Mouse (Mus musculus) midbrain, postnatal 0 days (tissue): ENCODE measurements at regions not wholly inside any gene's neighbourhood (a gene's known extent, or its start where the extent isn't known, plus 50 kb on each side); places are given as distances from the start of the nearest gene placed in this dataset.

Source experiments
- ATAC-seq: fragments of 200-750 bp; cut with Nextera tagmentation; 2 replicates; pipeline ENCODE4 v1.8.0; 2017; ENCODE audit warnings: moderate number of reproducible peaks, mild to moderate bottlenecking, moderate TSS enrichment, moderate library complexity; ENCODE audit not compliant: low FRiP score
- DNase-seq: peaks from one replicate; pipeline ENCODE4 v3.0.0-alpha.2; 2015; ENCODE audit warnings: low spot score
- H3K27ac ChIP-seq: fragments of 300-500 bp; sonication (generic); 2 replicates; pipeline ENCODE4 v1.5.1; 2014; ENCODE audit warnings: low read depth, mild to moderate bottlenecking, low read length, mixed read lengths
- H3K27me3 ChIP-seq: fragments of 300-500 bp; sonication (generic); 2 replicates; pipeline ENCODE4 v1.6.1; 2014; ENCODE audit warnings: low read length, control low read depth, mixed read lengths; ENCODE audit not compliant: insufficient read depth
- H3K36me3 ChIP-seq: fragments of 300-500 bp; sonication (generic); 2 replicates; pipeline ENCODE4 v1.6.1; 2014; ENCODE audit warnings: low read length, control low read depth, mixed read lengths; ENCODE audit not compliant: insufficient read depth
- H3K4me1 ChIP-seq: fragments of 300-500 bp; sonication (generic); 2 replicates; pipeline ENCODE4 v1.6.1; 2014; ENCODE audit warnings: mild to moderate bottlenecking, control low read depth, antibody characterized with exemption, low read length, mixed read lengths; ENCODE audit not compliant: insufficient read depth
- H3K4me2 ChIP-seq: fragments of 300-500 bp; sonication (generic); 2 replicates; pipeline ENCODE4 v1.6.1; 2014; ENCODE audit warnings: low read depth, mild to moderate bottlenecking, low read length, mixed read lengths; ENCODE audit not compliant: poor library complexity, severe bottlenecking
- H3K4me3 ChIP-seq: fragments of 300-500 bp; sonication (generic); 2 replicates; pipeline ENCODE4 v1.5.1; 2014; ENCODE audit warnings: low read depth, mild to moderate bottlenecking, low read length, moderate library complexity
- H3K9ac ChIP-seq: fragments of 300-500 bp; sonication (generic); replicated peaks from 2 replicates; pipeline ENCODE4 v1.6.1; 2014; ENCODE audit warnings: mild to moderate bottlenecking, low read length, moderate library complexity, mixed read lengths; ENCODE audit not compliant: poor library complexity, severe bottlenecking
- H3K9me3 ChIP-seq: fragments of 300-500 bp; sonication (generic); 2 replicates; pipeline ENCODE4 v1.6.1; 2016; ENCODE audit warnings: low read length, control low read depth
- CTCF ChIP-seq: IDR thresholded peaks from 2 replicates; pipeline ENCODE4 v1.5.1; 2016; ENCODE audit warnings: antibody characterized with exemption, mild to moderate bottlenecking
- WGBS: fragments of 180-500 bp; shearing (Covaris S2); extraction: QIAGEN DNeasy Blood & Tissue Kit; methylation state at CpG from one replicate; pipeline ENCODE4 v1.1.7; 2014; 5-methylcytosine and 5-hydroxymethylcytosine counted together

DNA sequence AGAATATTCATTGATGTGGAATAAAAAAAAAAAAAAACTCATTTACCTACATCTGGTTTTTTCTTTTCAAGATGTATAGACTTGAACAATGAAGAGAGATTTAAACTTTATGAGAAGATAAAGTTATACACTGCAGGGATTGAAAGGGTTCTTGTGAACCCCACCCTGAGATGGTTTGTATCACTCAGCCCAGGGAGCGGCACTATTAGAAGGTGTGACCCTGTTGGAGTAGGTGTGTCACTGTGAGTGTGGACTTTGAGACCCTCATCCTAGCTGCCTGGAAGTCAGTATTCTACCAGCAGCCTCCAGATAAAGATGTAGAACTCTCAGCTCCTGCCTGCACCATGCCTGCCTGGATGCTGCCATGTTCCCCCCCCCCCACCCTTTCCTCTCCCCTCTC is 182.7 kb upstream of the Hnrnpa3 start:
- H3K4me2 ChIP-seq, result no peak overlapping the region
- no peaks in the 10 kb centered on the region for H3K9me3 ChIP-seq
- no peak overlapping the region for H3K9ac ChIP-seq
- H3K4me1 ChIP-seq, result no peaks in the 10 kb centered on the region
- DNase-seq (no peak), ATAC-seq (no peak)
- H3K27ac ChIP-seq, result no peak overlapping the region
- no peak overlapping the region for H3K4me3 ChIP-seq
- H3K36me3 ChIP-seq, result no peaks in the 10 kb centered on the region
- 93% methylated on average over 1 of the region's 1 CpGs for WGBS
- TF ChIP-seq CTCF, result no peak
- no peaks in the 10 kb centered on the region for H3K27me3 ChIP-seq

- Histone ChIP-seq H3K27ac (no peak overlapping the region), H3K9ac (no peak overlapping the region), H3K4me3 (no peak overlapping the region), H3K27me3 (no peaks in the 10 kb centered on the region), H3K4me1 (no peaks in the 10 kb centered on the region), H3K36me3 (no peaks in the 10 kb centered on the region), H3K4me2 (no peak overlapping the region), H3K9me3 (no peaks in the 10 kb centered on the region)
- DNase-seq (no peak), ATAC-seq (no peak)
- 86% methylated on average over 8 of the region's 8 CpGs for WGBS
- TF ChIP-seq CTCF, result no peak
These were observed 182.0 kb upstream of the Hnrnpa3 start for GRCm38 (mm10) chr2:75477076-75477475.

DNA sequence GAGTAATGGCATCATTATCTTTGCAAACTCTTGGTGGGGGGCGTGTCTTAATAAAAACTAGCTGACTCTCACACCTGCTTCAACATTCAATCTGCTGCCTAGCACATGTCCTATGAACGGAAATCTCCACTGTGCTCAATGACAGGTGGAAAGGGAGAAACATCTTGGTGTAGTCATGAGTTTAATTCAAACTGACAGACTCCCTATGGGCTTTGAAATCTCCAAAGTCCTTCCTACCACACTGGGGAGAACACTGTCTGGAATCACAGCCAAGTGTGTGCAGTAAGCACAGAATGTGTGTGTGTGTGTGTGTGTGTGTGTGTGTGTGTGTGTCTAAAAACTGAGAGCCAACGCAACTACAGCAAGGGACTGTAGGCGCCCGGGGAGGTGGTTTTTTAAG is 179.5 kb upstream of the Hnrnpa3 start:
- H3K36me3 ChIP-seq, result no peaks in the 10 kb centered on the region
- TF ChIP-seq CTCF, result no peak
- peak; percentile 62 for DNase-seq
- no peaks in the 10 kb centered on the region for H3K9me3 ChIP-seq
- no peak overlapping the region for H3K9ac ChIP-seq
- no peaks in the 10 kb centered on the region for H3K27me3 ChIP-seq
- no peak overlapping the region for H3K4me2 ChIP-seq
- H3K4me3 ChIP-seq, result no peak overlapping the region
- WGBS, result 84% methylated on average over 5 of the region's 5 CpGs
- no peak for ATAC-seq
- no peak overlapping the region for H3K27ac ChIP-seq
- H3K4me1 ChIP-seq, result no peaks in the 10 kb centered on the region

DNA sequence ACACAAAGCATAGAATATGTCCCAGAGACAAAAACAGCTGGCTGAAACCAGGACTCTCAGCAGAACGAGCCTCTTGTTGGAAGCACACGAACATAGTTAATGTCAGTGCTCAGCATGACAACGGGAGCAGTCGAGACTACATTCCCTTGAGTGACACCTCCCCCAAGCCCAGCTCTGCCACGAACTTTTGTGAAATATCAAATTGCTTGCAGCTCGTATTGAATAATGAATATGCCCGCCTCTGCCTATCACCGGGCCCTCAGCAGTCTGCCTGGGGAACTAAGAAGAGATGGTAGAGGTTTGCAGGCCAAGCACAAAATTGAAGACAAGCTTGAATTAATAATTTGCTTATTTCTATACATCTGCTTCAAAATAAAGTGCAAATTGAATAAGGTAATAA is 177.2 kb upstream of the Hnrnpa3 start:
- Histone ChIP-seq H3K9ac (no peak overlapping the region), H3K4me2 (no peak overlapping the region), H3K9me3 (no peaks in the 10 kb centered on the region), H3K4me3 (no peak overlapping the region), H3K36me3 (no peaks in the 10 kb centered on the region), H3K27me3 (no peaks in the 10 kb centered on the region), H3K27ac (peak overlapping the region; percentile 43; the same call in 1 of the 2 replicates), H3K4me1 (peaks cover 4% of the 10 kb centered on the region; the same call in 1 of the 2 replicates)
- DNase-seq (no peak), ATAC-seq (no peak)
- 43% methylated on average over 8 of the region's 8 CpGs for WGBS
- no peak for TF ChIP-seq CTCF

GRCm38 (mm10) chr2:75482484-75482883 is 176.6 kb upstream of the Hnrnpa3 start:
- Histone ChIP-seq H3K27ac (no peak overlapping the region; the same call in 1 of the 2 replicates), H3K9ac (no peak overlapping the region), H3K36me3 (no peaks in the 10 kb centered on the region), H3K4me3 (no peak overlapping the region), H3K4me2 (no peak overlapping the region), H3K27me3 (no peaks in the 10 kb centered on the region), H3K4me1 (peaks cover 4% of the 10 kb centered on the region; the same call in 1 of the 2 replicates), H3K9me3 (no peaks in the 10 kb centered on the region)
- 40% methylated on average over 2 of the region's 2 CpGs for WGBS
- no peak for DNase-seq
- ATAC-seq, result no peak
- TF ChIP-seq CTCF, result peak; percentile 57

- Histone ChIP-seq H3K36me3 (no peaks in the 10 kb centered on the region), H3K4me2 (peak overlapping the region; percentile 9; the same call in 1 of the 2 replicates), H3K27ac (no peak overlapping the region), H3K4me3 (no peak overlapping the region), H3K9ac (no peak overlapping the region), H3K4me1 (peaks cover 4% of the 10 kb centered on the region; the same call in 1 of the 2 replicates), H3K9me3 (no peaks in the 10 kb centered on the region), H3K27me3 (no peaks in the 10 kb centered on the region)
- TF ChIP-seq CTCF, result no peak
- ATAC-seq (no peak), DNase-seq (no peak)
- WGBS, result 35% methylated on average over 10 of the region's 10 CpGs
These were observed 174.1 kb upstream of the Hnrnpa3 start for GRCm38 (mm10) chr2:75484951-75485350.
